Mouse (Mus musculus): ENCODE measurements around the gene Msmp. TPM values are rescaled to one million over a fixed set of nuclear protein-coding genes. Genes with fewer than 3 reads are reported as not detected.
"Not testable (repeated sequence)": the region's sequence is repeated elsewhere in the genome, so short reads cannot be mapped to it uniquely, and the experiment has no call there.

Gene Msmp
- 2.1 and 2.3 TPM in 2 replicates for total RNA-seq (2021)
- long read RNA-seq, experiment 1, partial matches to known transcripts = 0 of 4 reads
- long read RNA-seq, experiment 1, other reads (novel, unspliced or antisense) = 0 of 4 reads
- long read RNA-seq, experiment 2, partial matches to known transcripts = 1 of 3 reads
- long read RNA-seq, experiment 2, other reads (novel, unspliced or antisense) = 0 of 3 reads

DNA sequence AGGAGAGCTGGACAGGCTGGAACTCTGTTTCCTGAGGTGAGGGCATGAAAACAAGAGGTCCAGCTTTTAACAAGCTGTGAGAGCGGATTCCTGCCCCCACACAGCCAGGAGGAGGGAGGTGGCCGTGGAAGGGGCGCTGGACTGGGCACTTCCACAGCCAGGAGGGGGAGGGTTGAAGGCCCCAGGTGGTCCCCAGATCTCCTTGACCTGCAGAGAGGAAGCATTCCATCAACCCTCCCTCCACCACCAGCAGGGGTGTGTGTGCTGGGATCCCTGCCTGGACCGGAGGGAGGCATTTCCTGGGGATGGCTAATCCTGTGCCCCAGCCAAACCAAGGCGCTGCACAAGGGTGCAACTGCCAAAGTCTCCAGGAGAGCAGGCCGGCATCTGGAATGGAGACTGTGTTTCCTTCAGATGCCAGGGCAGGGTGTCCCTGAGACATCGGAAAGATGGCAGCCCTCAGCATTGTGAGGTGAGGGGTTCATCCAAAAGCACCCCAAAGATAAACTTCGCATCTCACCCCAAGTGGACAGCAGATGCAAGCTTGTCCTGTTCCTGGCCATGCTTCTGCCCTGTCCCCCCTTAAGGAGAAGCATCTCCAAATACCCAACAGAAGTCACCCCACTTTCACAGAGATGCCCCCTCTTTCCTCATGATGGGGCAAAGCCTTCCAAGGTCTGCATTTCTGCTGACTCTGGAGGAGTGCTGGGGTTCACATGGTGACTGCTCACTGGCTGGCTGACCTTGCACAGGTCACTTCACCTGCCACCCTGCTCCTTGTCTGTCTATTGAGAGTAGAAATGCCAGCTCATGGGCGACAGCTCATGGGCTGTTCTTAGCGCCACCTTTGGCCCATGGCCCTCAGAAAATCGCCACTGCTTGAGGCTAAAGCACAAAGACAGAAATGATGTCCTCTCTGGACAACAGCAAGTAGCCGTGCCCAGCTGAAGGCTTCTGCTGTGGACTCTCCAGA, at the start of gene Msmp:
TSS of gene Msmp (minus strand) at position 51 of the 973 bp plus-strand sequence.
- DNase-seq = peak; percentile 62

DNA sequence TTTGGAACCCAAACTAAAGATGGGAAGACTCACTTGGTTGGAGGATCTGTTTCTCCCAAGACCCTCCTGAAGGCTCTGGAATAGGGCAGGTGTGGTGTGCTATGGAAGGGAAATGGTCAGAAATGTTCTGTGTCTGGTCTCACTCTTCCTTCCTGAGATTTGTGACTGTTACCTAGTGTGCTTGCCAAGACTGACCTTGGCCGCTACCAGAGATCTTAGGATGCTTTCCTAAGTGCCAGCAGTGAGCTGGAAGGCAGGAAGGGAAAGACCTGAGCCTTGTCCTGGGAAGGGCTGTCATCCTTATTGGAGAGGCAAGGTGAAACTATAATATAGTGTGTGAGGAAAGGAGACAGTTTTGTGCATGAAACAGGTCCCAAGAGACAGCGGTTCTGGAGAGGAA, 49.4 kb upstream of the Msmp start:
- DNase-seq = no peak

DNA sequence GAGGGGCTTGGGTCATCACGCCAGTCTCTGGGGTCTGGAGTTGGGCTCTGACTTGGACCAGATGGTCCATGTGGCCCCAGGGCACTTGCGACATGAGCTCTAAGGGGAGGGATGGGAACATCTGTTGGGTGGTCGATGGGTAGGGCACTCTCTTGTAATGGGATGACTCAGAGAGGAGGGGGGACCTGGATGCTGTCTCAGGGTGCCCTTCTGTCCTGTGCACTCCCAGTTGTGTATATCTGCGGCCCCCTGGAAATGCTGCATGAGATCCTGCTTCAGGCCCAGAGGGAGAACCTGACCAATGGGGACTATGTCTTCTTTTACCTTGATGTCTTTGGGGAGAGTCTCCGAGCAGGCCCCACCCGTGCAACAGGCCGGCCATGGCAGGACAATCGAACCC, 49.0 kb upstream of the Msmp start:
- no peak for DNase-seq

DNA sequence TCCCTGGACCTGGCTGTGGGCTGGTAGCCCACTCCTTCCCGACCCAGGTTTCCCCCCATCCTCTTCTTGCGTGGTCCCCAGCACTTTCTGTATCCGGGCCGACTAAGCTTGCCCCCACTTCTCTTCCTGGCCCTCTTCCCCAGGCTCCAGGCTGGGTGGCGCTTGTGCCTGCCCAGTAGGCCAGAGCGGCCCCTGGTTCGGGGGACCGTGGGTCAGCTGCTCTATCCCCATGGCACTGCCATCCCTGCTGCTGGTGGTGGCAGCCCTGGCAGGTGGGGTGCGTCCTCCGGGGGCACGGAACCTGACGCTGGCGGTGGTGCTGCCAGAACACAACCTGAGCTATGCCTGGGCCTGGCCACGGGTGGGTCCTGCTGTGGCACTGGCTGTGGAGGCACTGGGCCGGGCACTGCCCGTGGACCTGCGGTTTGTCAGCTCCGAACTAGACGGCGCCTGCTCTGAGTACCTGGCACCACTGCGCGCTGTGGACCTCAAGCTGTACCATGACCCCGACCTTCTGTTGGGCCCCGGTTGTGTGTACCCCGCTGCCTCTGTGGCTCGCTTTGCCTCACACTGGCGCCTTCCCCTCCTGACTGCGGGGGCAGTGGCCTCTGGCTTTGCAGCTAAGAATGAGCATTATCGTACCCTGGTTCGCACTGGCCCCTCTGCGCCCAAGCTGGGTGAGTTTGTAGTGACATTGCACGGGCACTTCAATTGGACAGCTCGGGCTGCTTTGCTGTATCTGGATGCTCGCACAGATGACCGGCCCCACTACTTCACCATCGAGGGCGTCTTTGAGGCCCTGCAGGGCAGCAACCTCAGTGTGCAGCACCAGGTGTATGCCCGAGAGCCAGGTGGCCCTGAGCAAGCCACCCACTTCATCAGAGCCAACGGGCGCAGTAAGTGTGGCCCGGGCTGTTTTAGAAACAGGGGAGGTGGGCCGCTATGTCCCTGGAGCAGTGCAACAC, 47.9 kb upstream of the Msmp start:
- DNase-seq = peak; percentile 40

DNA sequence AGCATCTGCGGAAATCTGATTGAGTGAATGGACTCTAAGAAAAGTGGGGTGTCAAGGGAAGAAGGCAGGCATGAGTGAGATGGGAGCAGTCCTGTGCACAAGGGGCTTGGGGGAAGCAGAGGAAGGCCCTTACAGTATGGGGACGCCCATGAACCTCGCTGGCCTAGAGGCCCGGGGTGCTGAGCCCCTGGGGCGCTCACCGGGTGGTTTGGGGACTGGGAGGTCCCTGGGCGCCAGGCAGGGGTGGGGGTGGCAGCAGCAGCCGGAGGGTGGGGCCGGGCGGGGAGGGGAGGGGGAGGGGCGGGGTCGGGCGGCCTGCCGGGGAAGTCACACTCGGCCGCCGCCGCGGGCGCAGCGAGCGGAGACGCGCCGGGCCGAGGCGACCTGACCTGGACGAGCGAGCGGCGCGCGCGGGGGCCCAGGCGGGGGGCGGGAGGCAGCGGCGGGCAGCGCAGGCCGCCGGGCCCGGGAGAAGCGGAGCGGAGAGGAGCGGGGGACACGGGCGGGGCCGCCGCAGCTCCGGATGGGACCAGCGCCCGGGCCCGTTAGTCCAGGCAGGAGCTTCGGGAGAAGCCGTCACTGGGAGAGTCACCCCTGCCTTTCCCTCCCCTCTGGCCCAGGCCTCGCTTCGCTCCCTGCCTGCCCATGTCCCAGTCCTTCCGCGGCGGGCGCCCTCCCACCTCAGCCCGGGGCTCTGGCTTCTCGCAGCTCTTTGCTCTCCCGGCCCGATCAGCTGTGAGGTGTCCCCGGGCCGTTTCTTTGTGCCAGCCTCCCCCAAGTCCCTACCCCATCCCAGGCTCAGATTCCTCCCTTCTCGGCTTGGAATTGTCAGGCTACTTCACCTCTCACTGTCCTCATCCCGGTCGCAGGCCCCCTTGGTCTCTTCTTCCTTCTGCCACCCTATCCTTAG, 47.0 kb upstream of the Msmp start, which contains the start of gene Npr2:
TSS of gene Npr2 (plus strand) at position 890 of the 910 bp plus-strand sequence.
- peak; percentile 76 for DNase-seq

DNA sequence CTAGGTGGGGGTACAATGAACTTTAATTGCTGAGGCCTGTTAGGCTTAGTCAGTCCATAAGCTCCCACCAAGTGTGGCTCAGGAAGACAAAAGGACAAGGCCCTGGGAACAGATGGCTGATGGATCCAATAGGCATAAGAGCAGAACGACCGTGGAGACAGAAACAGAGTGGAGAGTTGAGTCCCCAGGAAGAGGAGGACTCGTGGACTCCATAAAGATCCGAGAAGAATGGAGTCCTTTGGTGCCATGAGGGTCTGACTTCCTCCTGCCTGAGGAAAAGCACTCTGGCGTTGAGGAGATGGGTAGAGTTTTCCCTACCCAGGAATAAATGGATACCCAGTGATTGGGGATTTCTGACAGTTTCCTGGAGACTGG, 46.4 kb upstream of the Msmp start:
- no peak for DNase-seq

DNA sequence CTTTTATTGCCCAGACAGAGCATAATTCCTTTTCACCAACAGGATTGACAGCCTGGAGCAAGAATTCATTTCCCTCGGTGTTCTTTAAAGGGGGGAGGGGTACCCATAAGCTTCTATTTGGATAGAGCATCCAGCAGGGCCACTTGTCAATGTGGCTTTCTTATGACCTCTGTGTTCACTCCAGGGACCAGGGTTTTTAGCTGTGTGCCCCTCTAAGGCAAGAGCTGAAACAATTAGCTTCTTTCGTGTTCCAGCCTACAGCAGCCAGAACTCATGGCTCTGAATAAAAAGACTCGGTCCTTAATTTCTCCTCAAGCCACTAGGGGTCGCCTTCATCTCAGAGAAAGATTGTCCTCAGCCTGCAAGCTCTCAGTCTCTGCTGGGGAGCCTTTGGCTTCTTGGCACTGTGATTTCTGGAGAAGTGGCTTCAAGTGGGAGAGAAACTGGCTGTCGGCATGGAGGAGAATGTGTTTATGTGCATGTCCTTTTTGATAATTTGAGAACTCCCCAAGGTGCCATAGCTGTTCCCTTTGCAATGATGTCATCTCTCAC, 45.8 kb upstream of the Msmp start:
- DNase-seq = peak; percentile 87

DNA sequence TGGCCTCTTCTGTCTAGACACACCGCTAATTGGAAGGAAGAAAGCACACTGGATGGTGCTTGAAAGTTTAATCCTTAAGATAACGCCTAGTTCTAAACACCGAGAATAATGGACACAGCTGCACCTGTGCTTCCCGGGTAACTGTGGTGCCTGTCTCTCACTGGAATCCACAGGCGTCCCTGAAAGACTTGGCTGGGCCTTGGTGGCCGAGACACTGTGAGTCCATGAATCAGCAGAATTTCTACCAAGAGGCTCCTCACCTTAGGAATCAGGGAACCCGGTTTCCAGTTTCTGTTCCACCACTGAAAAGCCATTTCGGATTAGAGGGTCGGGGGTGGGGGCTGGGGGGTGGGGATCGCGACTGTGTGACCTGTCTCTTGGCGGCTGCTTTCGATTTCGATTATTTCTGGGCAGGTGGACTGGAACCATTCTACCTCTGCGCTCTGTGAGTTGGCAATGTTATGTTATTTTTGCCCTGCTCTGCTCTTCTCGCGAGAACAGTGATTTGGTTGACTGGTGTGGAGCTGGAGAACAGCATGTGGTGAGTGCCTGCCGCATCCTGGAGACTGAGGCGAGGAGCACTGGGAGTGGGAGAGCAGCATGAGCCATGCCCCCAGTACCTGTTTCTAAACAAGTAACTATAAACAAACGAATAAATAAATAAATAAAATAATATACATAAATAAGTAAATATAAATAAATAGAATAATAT, 45.0 kb upstream of the Msmp start:
- DNase-seq = no peak

DNA sequence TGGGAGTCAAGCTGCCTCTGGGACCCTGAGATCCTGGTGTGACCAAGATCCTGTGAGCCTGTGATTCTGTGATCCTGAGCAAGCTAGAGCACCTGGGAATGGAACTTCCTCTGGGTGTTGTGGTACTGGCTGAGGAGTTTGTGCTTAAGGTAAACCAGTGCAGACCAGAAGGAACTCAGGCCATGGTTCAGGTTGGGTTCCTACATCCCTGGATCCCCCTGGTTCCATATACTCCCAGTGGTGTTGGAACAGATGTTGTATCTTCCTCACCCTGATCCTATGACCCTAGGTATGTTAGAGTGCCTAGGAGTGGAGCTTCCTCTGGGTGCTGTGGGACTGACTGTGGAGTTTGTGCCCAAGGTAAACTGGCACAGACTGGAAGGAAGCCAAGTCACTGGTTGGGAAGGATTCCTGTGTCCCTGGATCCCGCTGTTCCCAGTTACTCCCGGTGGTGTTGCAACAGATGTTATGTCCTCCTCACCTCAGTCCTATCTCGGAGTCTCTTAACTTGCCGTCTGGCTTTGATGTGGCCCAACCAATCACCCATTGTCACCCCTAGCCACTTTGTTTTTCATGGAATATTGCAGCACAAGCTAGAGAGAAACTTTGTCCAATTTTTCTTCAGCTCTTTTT, 36.0 kb upstream of the Msmp start:
- DNase-seq = peak; percentile 37

DNA sequence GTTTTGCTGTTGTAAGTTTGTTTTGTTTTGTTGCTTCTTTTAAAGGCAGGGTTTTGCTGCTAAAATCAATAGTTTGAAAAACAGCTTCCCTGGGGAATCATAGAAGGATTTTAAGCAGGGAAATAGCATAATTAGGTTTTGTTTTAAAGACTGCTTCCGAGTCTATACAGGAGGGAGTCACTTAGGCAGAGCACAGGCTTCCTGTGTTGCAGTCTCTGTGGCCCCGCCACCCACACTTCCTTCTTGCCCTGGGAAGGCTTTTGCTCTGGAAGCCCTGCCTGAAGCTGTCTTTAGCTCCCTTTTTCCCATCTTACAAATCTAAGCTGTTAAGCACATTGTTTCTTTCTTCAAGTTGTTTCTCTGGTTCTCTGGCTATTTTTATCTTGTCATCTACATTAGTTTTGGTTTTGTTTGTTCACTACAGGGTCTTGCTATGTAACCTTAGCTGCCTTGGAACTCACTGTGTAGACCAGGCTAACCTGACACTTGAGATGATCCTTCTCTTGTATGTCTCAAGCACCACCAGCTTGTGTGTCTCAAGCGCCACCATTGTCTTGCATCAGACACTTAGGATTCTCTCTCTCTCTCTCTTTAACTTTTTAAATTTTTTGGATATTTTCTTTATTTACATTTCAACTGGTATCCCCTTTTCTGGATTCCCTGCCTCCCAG, 28.9 kb upstream of the Msmp start:
- DNase-seq = peak; percentile 29

DNA sequence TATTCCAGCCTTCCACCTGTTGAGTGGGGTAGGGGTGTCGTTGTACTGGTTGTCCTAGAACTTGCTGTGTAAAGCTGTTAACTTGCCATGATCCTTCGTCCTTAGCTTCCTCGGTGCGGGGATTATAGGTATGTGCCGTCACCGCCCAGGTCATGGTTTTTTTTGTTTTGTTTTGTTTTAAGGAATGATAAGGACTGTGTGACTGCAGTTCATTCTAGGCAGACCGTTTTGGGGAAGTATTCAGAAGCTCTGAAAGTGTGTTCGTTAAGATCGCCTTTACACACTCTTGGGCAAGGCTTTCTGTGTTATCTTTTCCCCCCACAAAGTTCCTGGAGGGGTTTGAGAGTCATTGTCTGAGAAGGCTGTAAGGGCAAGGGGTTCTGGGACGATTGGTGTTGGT, 28.2 kb upstream of the Msmp start:
- no peak for DNase-seq

DNA sequence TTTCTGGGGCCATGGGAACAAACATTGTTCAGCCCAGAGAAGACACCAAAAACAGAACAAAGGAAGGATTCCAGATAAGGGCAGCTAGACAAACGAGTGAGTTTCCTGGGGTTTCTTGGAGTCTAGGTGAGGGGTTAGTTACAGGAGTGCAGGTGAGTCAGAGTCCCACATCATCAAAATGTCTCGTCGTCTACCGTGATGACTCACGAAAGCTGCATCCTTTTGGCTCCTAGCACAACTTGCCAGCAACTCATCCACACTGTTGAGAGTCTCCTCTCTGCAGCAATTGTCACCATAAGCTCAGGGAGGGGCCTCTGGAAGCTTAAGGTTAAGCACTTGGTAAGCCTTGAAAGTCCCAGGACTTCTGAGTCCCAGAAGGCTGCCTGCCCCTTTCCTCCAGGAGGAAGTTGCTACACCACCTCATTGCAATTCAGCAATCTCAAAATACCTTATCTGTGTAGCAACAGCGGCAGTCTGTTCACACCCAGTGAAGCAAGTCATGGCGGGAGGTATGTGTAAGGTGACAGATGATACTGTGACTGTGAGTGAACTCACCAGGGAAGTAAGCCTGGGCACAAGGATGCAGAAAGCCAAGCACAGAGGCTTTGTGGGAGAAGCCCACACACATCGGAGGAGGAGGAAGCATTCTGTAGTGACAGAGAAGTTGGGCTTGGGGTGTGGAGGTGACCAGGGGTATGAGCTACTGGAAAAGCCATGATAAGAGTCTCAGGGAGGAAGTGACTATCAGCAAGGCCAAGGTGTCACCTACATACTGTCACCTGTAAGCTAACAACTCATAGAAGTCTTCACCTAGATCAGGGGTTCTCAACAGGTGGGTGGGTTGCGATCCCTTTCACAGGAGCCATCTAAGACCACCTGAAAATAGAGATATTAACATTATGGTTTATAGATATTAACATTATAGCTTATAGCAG, 20.7 kb upstream of the Msmp start:
- DNase-seq = no peak

DNA sequence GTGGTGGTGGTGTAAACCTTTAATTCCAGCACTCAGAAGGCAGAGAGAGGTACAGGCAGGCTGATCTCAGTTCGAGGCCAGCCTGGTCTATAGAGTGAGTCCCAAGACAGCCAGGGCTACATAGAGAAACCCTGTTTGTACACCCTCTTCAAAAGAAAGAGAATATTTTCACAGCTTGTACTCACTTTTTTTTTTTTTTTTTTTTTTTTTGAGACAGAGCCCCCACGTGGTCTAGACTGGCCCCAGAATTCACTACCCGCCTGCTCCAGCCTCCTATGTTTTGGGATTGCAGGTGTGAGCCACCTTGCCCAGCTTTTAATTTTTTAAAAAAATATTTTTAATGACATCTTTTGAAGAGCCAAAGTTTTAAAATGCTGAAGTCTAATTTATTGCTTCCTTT, 19.8 kb upstream of the Msmp start:
- no peak for DNase-seq

DNA sequence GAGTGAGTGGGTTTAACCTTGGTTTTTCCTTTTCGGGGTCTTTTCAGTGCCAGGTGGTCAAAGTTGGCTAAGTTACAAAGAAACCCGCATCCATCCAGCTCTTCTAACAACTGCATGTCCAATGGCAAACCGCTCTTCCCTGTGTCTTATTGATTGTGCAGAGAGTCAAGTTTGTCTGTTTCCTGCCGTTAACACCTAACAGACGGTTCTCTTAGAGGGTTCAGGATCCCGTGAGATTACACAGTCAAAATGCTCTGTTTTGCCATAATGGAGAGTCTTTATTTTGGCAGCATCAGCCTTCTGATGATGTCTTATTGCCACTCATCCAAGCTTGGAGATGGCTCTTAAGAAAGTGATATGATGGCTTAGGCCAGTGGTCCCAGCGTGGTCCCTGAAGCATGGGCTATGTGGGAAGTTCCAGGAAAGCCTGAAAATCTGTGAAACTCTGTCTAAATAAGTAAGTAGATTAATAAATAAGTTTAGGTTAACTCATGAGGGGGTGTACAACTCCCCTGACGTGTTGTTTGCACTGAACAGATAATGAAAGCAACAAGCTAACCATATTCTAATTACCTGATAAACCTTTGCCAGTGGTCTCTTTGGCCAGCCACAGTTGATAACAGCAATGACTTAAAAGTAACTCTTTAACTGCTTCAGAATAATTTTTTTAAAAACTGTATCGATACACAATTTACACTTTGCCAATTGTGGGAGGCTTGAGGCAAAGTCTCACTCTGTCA, 16.1 kb upstream of the Msmp start:
- DNase-seq = no peak

DNA sequence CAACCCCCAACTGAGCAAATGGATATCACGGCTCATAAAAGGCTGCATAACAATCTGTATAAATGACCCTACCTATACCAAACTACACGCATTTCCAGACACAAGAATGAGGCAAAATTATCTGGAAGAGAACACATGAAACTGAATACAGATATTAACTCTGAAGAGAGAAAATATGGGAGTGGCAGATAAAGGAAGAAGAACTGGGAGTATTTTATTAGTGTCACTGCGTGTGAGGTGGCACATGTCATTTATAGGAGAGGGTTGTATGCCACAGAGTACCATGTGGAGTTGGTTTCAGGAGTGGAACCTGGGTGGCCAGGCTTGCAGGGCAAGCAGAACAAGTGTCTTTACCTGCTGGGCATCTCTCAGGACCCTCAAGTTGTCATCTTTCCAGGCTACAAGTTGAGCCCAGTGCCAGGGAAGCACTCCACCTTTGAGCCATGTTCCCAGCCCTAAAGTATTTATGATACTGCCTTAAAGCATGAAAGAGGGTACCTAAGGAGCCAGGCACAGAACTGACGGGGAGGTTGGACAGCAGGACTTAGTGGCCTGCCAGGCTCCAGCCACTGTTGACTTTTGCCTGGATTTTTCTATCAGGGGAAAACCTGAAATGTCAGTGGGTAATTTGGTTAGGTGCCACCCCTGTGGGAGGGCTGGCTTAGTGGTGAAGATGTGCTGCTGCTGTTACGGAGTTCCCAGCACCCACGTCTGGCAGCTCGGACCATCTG, 14.5 kb upstream of the Msmp start:
- no peak for DNase-seq

DNA sequence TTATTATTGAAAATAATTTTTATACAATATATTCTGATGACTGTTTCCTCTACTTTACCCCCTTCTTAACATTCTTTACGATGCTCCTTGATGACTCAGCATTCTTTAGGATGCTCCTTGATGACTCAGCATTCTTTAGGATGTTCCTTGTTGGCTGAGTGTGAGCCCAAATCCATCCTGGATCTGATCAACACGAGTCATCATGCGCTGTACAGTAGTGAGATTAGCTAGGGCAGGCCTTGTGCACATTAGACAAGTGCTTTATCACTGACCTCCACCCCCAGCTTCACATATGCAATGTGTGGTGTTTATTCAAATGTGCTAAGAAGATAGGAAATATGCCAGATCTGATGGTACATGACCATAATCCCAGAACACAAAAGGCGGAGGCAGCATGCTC, 13.9 kb upstream of the Msmp start:
- no peak for DNase-seq

DNA sequence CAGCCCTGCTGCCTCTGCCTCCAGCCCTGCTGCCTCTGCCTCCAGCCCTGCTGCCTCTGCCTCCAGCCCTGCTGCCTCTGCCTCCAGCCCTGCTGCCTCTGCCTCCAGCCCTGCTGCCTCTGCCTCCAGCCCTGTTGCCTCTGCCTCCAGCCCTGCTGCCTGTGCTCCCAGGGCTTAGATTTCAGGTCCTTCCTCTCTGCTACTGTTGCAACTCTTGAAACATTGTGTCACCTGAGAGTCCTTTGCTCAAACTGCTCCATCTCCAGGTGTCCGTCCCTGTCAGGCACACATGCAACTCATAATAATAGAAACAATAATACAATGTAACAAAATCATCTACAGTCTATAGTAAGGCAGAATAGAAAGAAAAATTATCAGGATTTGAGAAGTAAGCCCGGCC, 12.3 kb upstream of the Msmp start:
- DNase-seq = not testable (repeated sequence)

All from adrenal gland, postnatal 14 days (tissue).